Mouse (Mus musculus): ENCODE data around the gene Mtap. TPM values are rescaled to one million over a fixed set of nuclear protein-coding genes. Genes with fewer than 3 reads are reported as not detected.

Gene Mtap
- polyA plus RNA-seq, 1 experiment from 2014 or later, result 18.5 TPM

- no peaks in the 10 kb centered on the region for H3K27me3 ChIP-seq (ENCODE audit: control insufficient read depth, insufficient read depth, low read depth, low read length)
- H3K4me1 ChIP-seq (ENCODE audit: control insufficient read depth, insufficient read depth, low read length), result no peaks in the 10 kb centered on the region
- no peak overlapping the region for H3K4me2 ChIP-seq (ENCODE audit: low read length)
- no peak overlapping the region for H3K9ac ChIP-seq (ENCODE audit: low read depth, low read length)
- no peak overlapping the region for H3K27ac ChIP-seq (ENCODE audit: low read length)
- no peaks in the 10 kb centered on the region for H3K36me3 ChIP-seq (ENCODE audit: control insufficient read depth, insufficient read depth, low read length)
- H3K9me3 ChIP-seq (replicated peaks; ENCODE audit: control insufficient read depth, low read length, poor library complexity, severe bottlenecking), result no peaks in the 10 kb centered on the region
- H3K4me3 ChIP-seq (ENCODE audit: low read depth, low read length), result no peak overlapping the region
- ATAC-seq, result no peak
These were observed 12.3 kb downstream of the Mtap start for GRCm38 (mm10) chr4:89149261-89149660.

GRCm38 (mm10) chr4:89161389-89161788 lies 24.5 kb downstream of the Mtap start:
- WGBS, result 98% methylated on average over 3 of the region's 3 CpGs

DNA sequence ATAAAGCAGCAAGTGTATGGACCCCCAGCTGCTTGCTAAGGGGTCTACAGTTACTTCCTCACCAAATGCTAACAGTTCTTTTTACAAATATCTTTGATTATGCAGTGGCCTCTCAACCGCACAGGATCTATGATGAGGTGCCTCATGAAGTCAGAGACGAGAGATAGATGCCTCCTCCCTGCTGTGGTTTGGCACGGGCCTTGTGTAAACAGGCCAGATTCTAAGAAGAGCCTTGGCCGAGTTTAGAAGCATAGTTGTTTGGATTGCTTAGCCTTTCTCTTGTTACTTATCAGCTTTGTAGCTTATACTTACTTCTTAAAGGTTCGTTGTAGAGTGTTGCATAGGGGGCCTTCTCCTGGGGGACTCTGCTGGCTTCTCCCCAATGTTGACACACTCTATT lies 25.6 kb downstream of the Mtap start:
- no peak for ATAC-seq
- Histone ChIP-seq H3K27ac (ENCODE audit: low read length) (no peak overlapping the region), H3K36me3 (ENCODE audit: control insufficient read depth, insufficient read depth, low read length) (no peaks in the 10 kb centered on the region), H3K9me3 (replicated peaks; ENCODE audit: control insufficient read depth, low read length, poor library complexity, severe bottlenecking) (no peaks in the 10 kb centered on the region), H3K27me3 (ENCODE audit: control insufficient read depth, insufficient read depth, low read depth, low read length) (no peaks in the 10 kb centered on the region), H3K4me3 (ENCODE audit: low read depth, low read length) (no peak overlapping the region), H3K4me1 (ENCODE audit: control insufficient read depth, insufficient read depth, low read length) (no peaks in the 10 kb centered on the region), H3K4me2 (ENCODE audit: low read length) (no peak overlapping the region), H3K9ac (ENCODE audit: low read depth, low read length) (no peak overlapping the region)
- 86% methylated on average over 5 of the region's 5 CpGs for WGBS

More at GRCm38 (mm10) chr4:89161389-89161788, 24.5 kb downstream of the Mtap start:
- no peak for ATAC-seq
- Histone ChIP-seq H3K36me3 (ENCODE audit: control insufficient read depth, insufficient read depth, low read length) (peaks cover 6% of the 10 kb centered on the region; the same call in 1 of the 2 replicates), H3K9me3 (replicated peaks; ENCODE audit: control insufficient read depth, low read length, poor library complexity, severe bottlenecking) (no peaks in the 10 kb centered on the region), H3K4me2 (ENCODE audit: low read length) (no peak overlapping the region), H3K4me1 (ENCODE audit: control insufficient read depth, insufficient read depth, low read length) (no peaks in the 10 kb centered on the region), H3K9ac (ENCODE audit: low read depth, low read length) (no peak overlapping the region), H3K27me3 (ENCODE audit: control insufficient read depth, insufficient read depth, low read depth, low read length) (no peaks in the 10 kb centered on the region), H3K4me3 (ENCODE audit: low read depth, low read length) (no peak overlapping the region), H3K27ac (ENCODE audit: low read length) (no peak overlapping the region)

- H3K36me3 ChIP-seq (ENCODE audit: control insufficient read depth, insufficient read depth, low read length), result no peaks in the 10 kb centered on the region
- no peak for ATAC-seq
- H3K27me3 ChIP-seq (ENCODE audit: control insufficient read depth, insufficient read depth, low read depth, low read length), result no peaks in the 10 kb centered on the region
- H3K4me2 ChIP-seq (ENCODE audit: low read length), result no peak overlapping the region
- no peaks in the 10 kb centered on the region for H3K4me1 ChIP-seq (ENCODE audit: control insufficient read depth, insufficient read depth, low read length)
- no peak overlapping the region for H3K4me3 ChIP-seq (ENCODE audit: low read depth, low read length)
- H3K9me3 ChIP-seq (replicated peaks; ENCODE audit: control insufficient read depth, low read length, poor library complexity, severe bottlenecking), result no peaks in the 10 kb centered on the region
- no peak overlapping the region for H3K27ac ChIP-seq (ENCODE audit: low read length)
- 97% methylated on average over 8 of the region's 8 CpGs for WGBS
- no peak overlapping the region for H3K9ac ChIP-seq (ENCODE audit: low read depth, low read length)
These were observed 26.7 kb downstream of the Mtap start for GRCm38 (mm10) chr4:89163613-89164012.

DNA sequence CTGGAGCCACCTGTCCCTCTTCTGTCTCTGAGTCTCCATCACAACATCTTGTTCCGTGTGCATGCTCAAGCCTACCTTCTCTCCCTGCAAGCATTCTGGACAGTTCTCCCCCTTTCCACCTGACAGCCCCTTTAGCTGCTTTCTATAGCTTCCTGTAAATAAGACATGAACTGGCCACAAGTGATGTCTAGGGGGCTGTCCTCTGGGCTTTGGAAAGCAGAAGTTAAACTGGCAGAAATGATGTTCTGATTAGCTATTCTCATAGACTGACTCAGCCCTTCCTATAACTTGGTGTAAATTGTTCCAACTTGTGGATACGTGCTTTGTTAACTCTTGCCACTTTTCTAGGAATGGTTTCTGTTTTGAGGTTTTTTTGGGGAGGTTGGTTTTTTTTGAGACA lies 27.8 kb downstream of the Mtap start:
- no peaks in the 10 kb centered on the region for H3K36me3 ChIP-seq (ENCODE audit: control insufficient read depth, insufficient read depth, low read length)
- H3K27ac ChIP-seq (ENCODE audit: low read length), result no peak overlapping the region
- ATAC-seq, result no peak
- H3K4me2 ChIP-seq (ENCODE audit: low read length), result no peak overlapping the region
- WGBS, result 93% methylated on average over 2 of the region's 2 CpGs
- no peak overlapping the region for H3K9ac ChIP-seq (ENCODE audit: low read depth, low read length)
- H3K27me3 ChIP-seq (ENCODE audit: control insufficient read depth, insufficient read depth, low read depth, low read length), result no peaks in the 10 kb centered on the region
- H3K9me3 ChIP-seq (replicated peaks; ENCODE audit: control insufficient read depth, low read length, poor library complexity, severe bottlenecking), result no peaks in the 10 kb centered on the region
- no peak overlapping the region for H3K4me3 ChIP-seq (ENCODE audit: low read depth, low read length)
- no peaks in the 10 kb centered on the region for H3K4me1 ChIP-seq (ENCODE audit: control insufficient read depth, insufficient read depth, low read length)

DNA sequence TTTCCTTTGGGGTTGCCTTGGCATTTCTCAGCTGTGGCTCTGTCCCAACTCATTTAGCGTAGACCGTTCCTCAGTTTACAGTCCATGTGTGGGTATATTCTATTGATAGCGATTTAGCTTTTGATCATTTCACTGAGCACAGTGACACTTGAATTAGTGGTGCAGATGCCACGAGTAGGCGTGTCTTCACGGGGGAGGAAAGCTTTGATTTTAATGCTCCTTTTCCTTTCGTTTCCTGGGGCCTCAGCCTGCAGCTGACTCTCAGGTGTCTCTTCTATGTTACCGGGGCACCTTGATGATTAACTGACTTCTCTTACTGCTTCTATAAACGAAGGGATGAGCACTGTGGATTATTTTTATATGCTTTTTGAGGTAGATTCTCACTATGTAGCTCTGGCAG lies 32.0 kb downstream of the Mtap start:
- 97% methylated on average over 9 of the region's 9 CpGs for WGBS

DNA sequence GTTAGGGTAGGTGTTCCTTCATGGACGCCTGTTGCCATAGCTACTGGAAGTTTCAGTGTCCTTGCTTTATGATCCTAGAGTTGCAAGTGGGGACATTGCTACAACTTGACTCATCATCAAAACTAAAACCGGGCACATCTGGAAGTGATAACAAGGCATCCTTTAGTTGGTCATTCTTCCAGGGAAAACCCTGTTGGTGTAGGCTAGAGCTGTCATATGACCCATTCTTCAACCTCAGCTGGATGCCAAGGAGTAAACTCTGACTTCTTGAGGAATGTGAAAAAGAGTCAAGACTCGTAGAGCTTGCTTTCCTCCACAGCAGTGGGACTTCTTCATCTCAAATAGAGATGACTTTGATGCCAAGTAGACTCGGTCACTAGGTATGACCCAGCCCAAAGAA lies 32.8 kb downstream of the Mtap start:
- Histone ChIP-seq H3K27ac (ENCODE audit: low read length) (no peak overlapping the region), H3K4me2 (ENCODE audit: low read length) (no peak overlapping the region), H3K9ac (ENCODE audit: low read depth, low read length) (no peak overlapping the region), H3K4me1 (ENCODE audit: control insufficient read depth, insufficient read depth, low read length) (no peaks in the 10 kb centered on the region), H3K9me3 (replicated peaks; ENCODE audit: control insufficient read depth, low read length, poor library complexity, severe bottlenecking) (no peaks in the 10 kb centered on the region), H3K36me3 (ENCODE audit: control insufficient read depth, insufficient read depth, low read length) (peaks cover 2% of the 10 kb centered on the region), H3K27me3 (ENCODE audit: control insufficient read depth, insufficient read depth, low read depth, low read length) (no peaks in the 10 kb centered on the region), H3K4me3 (ENCODE audit: low read depth, low read length) (no peak overlapping the region)
- WGBS, result 91% methylated on average over 4 of the region's 4 CpGs
- no peak for ATAC-seq

More for the DNA sequence above, 32.0 kb downstream of the Mtap start:
- H3K36me3 ChIP-seq (ENCODE audit: control insufficient read depth, insufficient read depth, low read length), result no peaks in the 10 kb centered on the region; the same call in none of the 2 replicates
- no peak for ATAC-seq
- no peak overlapping the region for H3K9ac ChIP-seq (ENCODE audit: low read depth, low read length)
- no peak overlapping the region for H3K4me3 ChIP-seq (ENCODE audit: low read depth, low read length)
- no peak overlapping the region for H3K4me2 ChIP-seq (ENCODE audit: low read length)
- no peak overlapping the region for H3K27ac ChIP-seq (ENCODE audit: low read length)
- H3K27me3 ChIP-seq (ENCODE audit: control insufficient read depth, insufficient read depth, low read depth, low read length), result no peaks in the 10 kb centered on the region
- H3K4me1 ChIP-seq (ENCODE audit: control insufficient read depth, insufficient read depth, low read length), result no peaks in the 10 kb centered on the region
- H3K9me3 ChIP-seq (replicated peaks; ENCODE audit: control insufficient read depth, low read length, poor library complexity, severe bottlenecking), result no peaks in the 10 kb centered on the region

DNA sequence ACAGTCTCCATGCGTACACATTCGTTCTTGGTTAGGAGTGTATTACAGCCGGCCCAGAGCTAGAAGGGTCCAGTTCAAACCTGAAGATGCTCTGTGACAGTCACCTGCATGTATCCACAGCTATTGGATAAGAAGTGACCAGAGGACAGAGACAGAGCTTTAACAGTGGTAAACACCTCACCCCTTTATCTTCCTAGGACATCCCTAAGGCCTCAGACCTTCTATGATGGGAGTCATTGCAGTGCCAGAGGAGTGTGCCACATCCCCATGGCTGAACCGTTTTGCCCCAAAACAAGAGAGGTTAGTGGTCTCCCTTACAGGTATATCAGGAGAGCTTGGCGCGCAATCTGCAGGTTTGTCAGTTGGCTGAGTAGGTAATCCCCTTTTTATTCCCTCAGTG lies 34.0 kb downstream of the Mtap start:
- Histone ChIP-seq H3K27me3 (ENCODE audit: control insufficient read depth, insufficient read depth, low read depth, low read length) (no peaks in the 10 kb centered on the region), H3K9me3 (replicated peaks; ENCODE audit: control insufficient read depth, low read length, poor library complexity, severe bottlenecking) (no peaks in the 10 kb centered on the region), H3K9ac (ENCODE audit: low read depth, low read length) (no peak overlapping the region), H3K4me1 (ENCODE audit: control insufficient read depth, insufficient read depth, low read length) (no peaks in the 10 kb centered on the region), H3K4me3 (ENCODE audit: low read depth, low read length) (no peak overlapping the region), H3K4me2 (ENCODE audit: low read length) (no peak overlapping the region), H3K36me3 (ENCODE audit: control insufficient read depth, insufficient read depth, low read length) (peaks cover 3% of the 10 kb centered on the region), H3K27ac (ENCODE audit: low read length) (no peak overlapping the region)
- ATAC-seq, result no peak
- 96% methylated on average over 6 of the region's 6 CpGs for WGBS

GRCm38 (mm10) chr4:89172873-89173605 lies 36.1 kb downstream of the Mtap start:
- Histone ChIP-seq H3K9ac (ENCODE audit: low read depth, low read length) (no peak overlapping the region), H3K4me2 (ENCODE audit: low read length) (no peak overlapping the region), H3K9me3 (replicated peaks; ENCODE audit: control insufficient read depth, low read length, poor library complexity, severe bottlenecking) (no peaks in the 10 kb centered on the region), H3K4me1 (ENCODE audit: control insufficient read depth, insufficient read depth, low read length) (no peaks in the 10 kb centered on the region), H3K4me3 (ENCODE audit: low read depth, low read length) (no peak overlapping the region), H3K27me3 (ENCODE audit: control insufficient read depth, insufficient read depth, low read depth, low read length) (no peaks in the 10 kb centered on the region), H3K36me3 (ENCODE audit: control insufficient read depth, insufficient read depth, low read length) (peaks cover 7% of the 10 kb centered on the region), H3K27ac (ENCODE audit: low read length) (no peak overlapping the region)
- ATAC-seq, result no peak
- WGBS, result 95% methylated on average over 14 of the region's 14 CpGs

Data from midbrain, embryonic 16.5 days (tissue).